Mouse (Mus musculus) myocyte (in vitro differentiated cells): ENCODE measurements at regions not wholly inside any gene's neighbourhood (a gene's known extent, or its start where the extent isn't known, plus 50 kb on each side); places are given as distances from the start of the nearest gene placed in this dataset.

ENCODE experiments used
- H3K27me3 ChIP-seq: one replicate; pipeline ENCODE4 v1.6.1; 2011; ENCODE audit not compliant: control insufficient read depth, insufficient read depth, insufficient read length
- H3K36me3 ChIP-seq: one replicate; pipeline ENCODE4 v1.6.1; 2011; ENCODE audit not compliant: control insufficient read depth, insufficient read depth
- H3K4me2 ChIP-seq: one replicate; pipeline ENCODE4 v1.6.1; 2011; ENCODE audit warnings: low read depth, control low read depth
- H3K4me3 ChIP-seq: one replicate; pipeline ENCODE4 v1.5.1; 2011; ENCODE audit warnings: mild to moderate bottlenecking, control low read depth, moderate library complexity
- H3K79me2 ChIP-seq: one replicate; pipeline ENCODE4 v1.6.1; 2011; ENCODE audit not compliant: control insufficient read depth, insufficient read depth
- H3ac ChIP-seq: one replicate; pipeline ENCODE4 v1.6.1; 2011; ENCODE audit not compliant: control insufficient read depth, insufficient read length
- CEBPB ChIP-seq: IDR thresholded peaks from 2 replicates; pipeline ENCODE4 v1.6.1; 2011; ENCODE audit warnings: mild to moderate bottlenecking, moderate library complexity; ENCODE audit not compliant: poor library complexity, insufficient read depth, severe bottlenecking
- POLR2AphosphoS2 ChIP-seq: IDR thresholded peaks from one replicate; pipeline ENCODE4 v1.6.1; 2011; ENCODE audit warnings: low read depth, control low read depth; ENCODE audit not compliant: insufficient read length
- REST ChIP-seq: IDR thresholded peaks from one replicate; pipeline ENCODE4 v1.6.1; 2011; ENCODE audit warnings: mild to moderate bottlenecking, control low read depth, moderate library complexity; ENCODE audit not compliant: insufficient read depth, insufficient read length
- TCF12 ChIP-seq: IDR thresholded peaks from one replicate; pipeline ENCODE4 v1.6.1; 2011; ENCODE audit warnings: mild to moderate bottlenecking, control low read depth; ENCODE audit not compliant: poor library complexity, insufficient read depth, severe bottlenecking
- TCF3 ChIP-seq: IDR thresholded peaks from one replicate; pipeline ENCODE4 v1.6.1; 2011; ENCODE audit warnings: low read depth, control low read depth; ENCODE audit not compliant: insufficient read length

DNA sequence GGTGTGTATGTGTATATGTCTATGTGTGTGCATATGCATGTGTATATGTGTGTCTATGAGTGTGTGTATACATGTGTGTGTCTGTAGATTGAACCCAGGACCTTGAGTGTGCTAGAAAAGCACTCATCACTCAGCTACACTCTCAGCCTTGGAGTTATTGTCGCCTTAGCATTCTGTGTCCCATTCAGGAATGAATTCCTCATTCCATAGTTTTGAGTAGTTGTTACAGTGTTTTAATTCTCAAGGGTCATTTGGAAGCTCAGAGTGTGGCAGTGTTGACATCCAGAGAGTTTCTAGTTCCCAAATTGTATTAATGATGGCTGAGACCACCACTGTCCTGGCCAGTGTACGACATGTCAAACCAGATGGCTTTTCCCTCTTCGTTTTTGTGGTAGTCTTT is 53.4 kb upstream of the Gm9887 start:
- Histone ChIP-seq H3ac (no peak overlapping the region), H3K79me2 (no peaks in the 10 kb centered on the region), H3K27me3 (no peaks in the 10 kb centered on the region), H3K4me2 (no peak overlapping the region), H3K36me3 (no peaks in the 10 kb centered on the region), H3K4me3 (no peak overlapping the region)
- TF ChIP-seq POLR2AphosphoS2 (no peak), CEBPB (no peak), TCF3 (no peak)

DNA sequence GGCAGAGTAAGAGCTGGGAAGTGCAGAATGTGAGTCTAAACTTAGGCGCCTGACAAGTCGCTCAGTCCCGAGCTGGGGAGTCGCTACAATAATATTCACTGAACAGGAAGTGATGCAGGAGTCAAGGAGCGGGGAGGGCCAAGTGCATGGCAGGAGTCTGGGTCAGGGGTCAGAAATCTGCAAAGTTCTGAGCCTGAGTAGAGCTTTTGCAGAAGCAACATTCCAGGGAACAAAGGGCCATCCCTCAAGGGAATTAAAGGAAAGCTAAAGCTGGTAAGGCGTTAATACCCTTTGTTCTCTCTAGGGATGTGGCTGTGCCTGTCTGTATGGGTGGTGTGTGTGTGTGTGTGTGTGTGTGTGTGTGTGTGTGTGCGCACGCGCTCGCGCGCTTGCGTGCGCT is 52.7 kb upstream of the Gm9887 start:
- Histone ChIP-seq H3K4me2 (no peak overlapping the region), H3K27me3 (no peaks in the 10 kb centered on the region), H3K79me2 (no peaks in the 10 kb centered on the region), H3ac (no peak overlapping the region), H3K4me3 (no peak overlapping the region), H3K36me3 (no peaks in the 10 kb centered on the region)
- TF ChIP-seq REST (no peak), TCF12 (no peak)
